Mouse (Mus musculus) ovary, adult 18-20 months (tissue): ENCODE measurements at regions not wholly inside any gene's neighbourhood (a gene's known extent, or its start where the extent isn't known, plus 50 kb on each side); places are given as distances from the start of the nearest gene placed in this dataset.
A peak's percentile ranks its signal among the peaks of the same experiment; 100 is the strongest.

Experiments
- DNase-seq: peaks from one replicate; pipeline ENCODE4 v3.0.0; 2022; ENCODE audit warnings: low spot score, mixed read lengths

DNA sequence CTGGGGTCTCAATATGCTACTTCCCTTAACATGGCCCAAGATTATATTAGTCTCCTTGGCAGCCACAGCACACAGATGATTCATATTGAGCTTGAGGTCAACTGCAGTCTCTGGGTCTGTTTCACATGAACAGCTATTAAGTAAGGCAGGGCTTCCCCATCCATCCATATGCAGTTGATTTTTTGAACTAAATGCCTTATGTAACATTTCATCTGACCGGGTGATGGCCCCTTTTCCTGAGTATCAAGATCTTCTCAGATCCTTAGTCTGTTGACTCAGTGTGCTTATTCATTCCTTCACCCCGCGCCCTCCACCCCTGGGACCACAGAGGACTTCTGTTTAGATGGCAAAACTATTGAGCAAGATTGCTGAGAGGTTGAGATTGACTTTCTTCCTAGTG lies 202.7 kb downstream of the Cyp26b1 start:
- no peak for DNase-seq

DNA sequence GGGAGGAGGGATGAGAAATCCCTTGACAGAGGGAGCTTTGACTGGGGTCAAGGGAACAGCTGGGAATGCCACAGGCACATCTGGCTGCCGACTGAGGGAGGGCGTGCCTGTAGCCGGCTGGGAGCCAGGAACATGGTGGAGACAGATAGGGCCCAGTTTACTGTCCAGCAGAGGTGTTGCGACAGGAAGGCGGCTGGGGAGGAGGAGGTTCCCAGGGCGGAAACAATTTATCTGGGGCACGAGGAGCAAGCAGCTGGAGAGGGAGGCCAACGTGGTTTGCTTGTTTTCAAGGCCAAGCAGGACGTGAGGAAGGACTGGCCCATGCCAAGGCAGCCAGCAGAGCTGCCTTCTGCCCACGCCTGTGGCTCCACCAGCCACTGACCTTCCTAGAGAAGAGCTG lies 208.0 kb downstream of the Cyp26b1 start:
- DNase-seq, result peak; percentile 88

DNA sequence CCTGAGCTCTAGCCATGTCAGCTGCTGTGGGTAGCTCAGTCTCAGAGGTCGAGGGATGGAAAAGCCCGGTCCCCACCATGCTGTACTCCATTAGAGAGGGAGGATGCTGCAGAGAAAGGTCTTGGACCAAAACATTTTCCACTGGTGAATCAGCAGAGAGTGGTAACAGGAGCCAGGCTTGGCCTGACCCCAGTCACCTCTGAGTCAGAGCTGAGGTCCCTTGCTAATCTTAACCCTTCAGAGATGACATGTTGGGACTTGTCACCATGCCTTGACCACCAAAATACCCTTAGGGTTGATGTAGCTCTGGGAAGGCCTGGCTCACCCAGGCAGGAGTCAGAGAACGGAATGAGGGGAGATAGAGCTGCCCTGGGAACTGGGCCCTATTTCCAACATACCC lies 210.0 kb downstream of the Cyp26b1 start:
- DNase-seq, result no peak

DNA sequence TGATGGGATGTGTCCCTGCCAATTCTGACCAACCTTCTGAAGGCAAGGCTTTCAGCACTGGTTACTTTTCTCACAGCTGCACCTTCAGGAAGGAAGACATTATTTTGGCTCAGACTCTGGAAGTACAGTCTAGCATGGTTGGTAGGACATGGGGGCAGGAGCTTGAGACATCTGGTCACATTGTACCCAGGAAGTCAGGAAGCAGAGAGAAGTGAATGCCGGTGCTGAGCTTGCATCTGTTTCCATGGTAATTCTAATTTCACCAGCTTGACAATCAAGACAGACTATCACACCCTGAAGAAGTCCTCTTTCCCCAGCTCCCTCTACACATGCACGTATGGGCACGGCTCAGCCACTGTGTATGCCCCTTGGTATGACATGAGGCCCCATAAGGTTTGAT lies 210.6 kb downstream of the Cyp26b1 start:
- DNase-seq, result no peak

DNA sequence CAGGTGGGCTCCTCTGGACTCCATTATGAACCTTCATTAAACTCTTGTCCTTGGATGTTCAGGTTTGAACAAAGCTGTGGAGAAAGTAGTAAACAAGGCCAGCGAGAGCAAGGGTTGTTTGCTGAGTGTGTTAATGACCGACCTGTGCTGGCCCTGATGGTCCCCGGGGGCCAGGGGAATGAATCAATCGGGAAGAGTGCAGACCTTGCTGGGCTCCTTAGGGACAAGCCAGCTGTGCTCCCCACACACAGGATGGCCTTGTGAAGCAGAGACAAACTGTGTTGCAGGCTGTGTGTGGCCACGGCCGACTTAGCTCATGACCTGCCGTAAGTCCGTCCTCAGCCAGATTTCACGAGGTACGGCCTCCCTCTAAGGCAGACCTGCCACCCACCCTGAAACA lies 212.1 kb downstream of the Cyp26b1 start:
- no peak for DNase-seq

DNA sequence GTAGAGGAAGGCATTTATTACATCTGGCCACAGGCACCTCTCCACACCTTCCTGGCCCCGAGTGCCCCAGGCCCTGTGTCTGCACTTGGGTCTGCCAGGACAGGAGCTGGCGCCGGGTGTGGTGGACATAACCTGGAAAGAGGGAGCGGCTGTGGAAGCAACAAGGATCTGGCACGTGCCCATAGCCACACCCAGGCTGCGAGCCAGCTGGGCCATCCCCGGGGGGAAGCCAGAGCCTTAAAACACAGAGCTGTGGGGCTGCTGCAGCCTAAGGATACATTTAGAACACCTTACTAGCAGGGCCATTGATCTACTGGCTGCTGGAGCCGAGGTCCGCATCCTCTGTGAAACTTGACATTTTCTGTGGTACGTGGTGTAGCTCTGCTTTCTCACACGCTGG lies 217.0 kb downstream of the Cyp26b1 start:
- DNase-seq, result no peak

DNA sequence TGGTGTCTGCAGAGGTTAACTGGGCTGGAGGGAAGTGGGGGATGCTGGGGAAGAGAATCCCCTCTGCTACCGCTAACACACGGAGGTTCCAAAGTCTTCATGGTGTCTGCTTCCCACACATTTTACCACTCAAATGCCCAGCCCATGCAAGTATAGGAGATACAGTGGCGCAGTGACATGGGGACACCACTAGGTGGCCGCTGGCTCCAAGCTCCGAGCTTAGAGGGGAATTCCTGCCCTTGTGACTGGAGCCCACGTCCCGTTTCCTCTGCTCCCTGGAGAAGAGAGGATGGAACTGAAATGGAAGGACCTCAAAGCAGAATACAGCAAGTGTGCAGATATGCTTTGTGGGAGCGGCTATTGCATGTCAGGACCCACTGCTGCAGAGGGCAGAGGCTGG lies 218.2 kb downstream of the Cyp26b1 start:
- peak; percentile 33 for DNase-seq

DNA sequence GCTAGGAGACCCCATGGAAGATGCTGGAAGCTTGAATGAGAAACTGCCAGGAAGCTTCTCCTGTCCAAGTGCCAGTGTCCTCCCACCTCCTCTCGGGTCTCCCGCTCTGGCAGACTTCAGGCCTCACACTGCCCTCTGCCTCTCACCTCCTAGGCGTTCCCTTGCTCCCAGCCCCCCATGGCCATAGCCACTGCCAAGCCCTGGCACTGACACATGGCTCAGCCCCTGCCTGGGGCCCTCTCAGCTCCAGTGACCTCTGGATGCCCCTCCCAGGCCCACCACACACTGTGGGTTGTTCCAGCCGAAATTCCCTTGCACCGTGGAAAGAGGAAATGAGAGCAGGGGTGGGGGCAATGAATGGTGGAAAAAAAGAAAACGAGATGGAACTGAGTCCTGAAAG lies 227.3 kb downstream of the Cyp26b1 start:
- DNase-seq, result no peak

DNA sequence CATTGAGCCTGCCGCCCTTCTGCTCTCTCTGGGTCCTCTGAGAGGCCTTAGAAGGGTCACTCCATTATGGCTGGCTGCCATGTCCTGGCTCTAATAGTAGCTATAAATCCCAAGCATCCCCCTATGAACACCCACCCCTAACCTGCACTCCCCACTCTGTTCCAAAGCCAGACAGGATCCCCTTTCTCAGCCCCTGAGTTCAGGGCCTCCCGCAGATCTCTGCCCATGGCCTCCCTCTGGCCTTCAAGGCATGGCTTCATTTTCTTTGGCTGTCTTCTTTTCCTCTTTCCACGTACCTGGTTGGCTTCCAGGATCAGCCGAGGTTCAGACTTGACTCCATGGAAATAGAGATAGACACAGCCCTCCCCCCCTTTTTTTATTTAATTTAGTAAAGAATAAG lies 227.8 kb downstream of the Cyp26b1 start:
- DNase-seq, result no peak

DNA sequence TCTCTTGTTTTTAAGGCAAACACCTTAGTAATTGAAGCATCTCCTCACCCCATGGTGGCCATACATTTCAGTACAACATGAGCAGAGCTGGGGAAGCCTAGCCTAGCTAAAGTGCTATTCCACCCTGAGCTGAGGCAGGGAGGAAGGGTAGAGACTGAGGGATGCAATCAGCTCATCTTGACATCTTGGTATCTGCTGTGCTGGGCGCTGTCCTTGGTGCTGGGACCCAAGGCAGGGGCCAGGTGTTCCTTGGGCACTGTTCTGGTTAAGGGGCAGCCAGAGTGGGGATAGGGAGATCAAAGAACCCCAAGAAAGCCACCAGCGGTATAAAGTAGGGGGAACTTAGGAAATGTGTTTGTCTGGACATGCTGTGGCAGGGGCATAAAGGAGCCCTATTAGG lies 228.7 kb downstream of the Cyp26b1 start:
- no peak for DNase-seq

DNA sequence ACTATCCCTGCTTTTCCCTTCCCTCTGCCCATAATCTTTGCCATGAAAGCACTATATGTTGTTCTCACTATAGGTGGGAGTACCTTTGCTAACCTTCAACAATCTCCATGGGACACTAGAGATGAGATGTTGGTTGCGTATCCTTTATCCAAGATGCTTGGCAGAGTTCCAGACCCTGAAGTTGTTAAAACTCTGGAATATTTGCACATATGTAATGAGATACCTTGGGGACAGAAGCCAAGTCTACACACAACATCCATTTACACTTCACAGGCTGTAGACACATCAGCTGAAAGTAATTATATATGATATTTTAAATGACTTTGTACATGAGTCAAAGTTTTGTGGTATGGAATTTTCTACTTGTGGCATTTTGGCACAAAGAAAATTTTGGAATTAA lies 231.4 kb downstream of the Cyp26b1 start:
- DNase-seq, result no peak

DNA sequence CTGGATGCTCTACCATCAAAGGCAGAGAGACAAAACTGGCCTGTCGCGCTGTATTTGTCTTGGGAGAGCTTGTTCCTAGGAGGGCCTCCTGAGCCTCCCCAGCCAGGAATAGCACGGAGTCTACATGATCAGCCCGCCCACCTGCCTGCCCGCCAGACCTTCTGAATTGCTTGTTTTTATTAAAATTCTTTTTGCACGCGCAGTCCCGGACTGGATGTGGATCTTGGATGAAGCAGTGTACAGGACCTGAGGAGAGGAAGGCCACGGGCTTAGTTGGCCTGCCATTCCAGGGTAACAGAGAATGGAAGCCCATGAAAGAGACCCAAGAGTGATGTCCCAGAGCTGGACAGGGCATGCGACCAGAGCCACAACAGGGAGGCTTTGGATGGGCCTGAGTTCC lies 235.8 kb downstream of the Cyp26b1 start:
- no peak for DNase-seq

DNA sequence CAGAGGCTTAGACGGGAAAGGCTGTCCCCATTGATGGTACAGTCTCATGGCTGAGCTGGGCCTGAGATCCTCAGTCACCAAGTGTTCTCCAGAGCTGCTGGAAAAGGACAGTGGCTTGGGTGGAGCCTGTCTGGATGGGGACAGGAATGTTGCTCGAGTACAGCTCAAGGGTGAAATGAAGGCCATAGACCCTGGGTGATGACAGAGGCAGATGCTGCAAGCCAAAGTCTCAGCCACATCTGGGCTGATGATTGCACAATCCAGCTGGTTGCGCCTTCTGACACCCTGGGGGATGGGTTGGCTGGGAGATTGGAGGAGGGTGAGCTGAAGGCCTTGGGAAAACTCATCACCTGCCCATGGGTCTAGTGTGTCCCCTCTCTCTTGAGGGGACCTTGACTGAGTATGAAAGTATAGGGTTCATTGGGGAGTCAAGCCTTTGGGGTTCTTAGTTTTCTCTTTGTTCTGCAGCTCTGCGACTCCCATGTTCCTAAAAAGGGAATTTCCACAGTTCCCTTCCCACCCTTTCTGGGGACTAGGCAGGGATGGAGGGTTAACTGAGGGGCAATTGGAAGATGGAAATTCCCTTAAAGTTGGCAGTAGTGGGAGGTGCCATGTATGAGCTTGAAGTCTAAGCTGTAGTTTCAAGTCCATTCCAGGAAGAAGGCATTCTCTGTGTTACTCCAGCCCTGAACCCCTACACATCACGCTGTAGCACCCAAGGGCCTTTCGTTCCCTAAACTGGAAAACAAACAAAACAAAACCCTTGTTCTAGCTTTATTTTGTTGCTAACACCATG lies 240.1 kb downstream of the Cyp26b1 start:
- no peak for DNase-seq

DNA sequence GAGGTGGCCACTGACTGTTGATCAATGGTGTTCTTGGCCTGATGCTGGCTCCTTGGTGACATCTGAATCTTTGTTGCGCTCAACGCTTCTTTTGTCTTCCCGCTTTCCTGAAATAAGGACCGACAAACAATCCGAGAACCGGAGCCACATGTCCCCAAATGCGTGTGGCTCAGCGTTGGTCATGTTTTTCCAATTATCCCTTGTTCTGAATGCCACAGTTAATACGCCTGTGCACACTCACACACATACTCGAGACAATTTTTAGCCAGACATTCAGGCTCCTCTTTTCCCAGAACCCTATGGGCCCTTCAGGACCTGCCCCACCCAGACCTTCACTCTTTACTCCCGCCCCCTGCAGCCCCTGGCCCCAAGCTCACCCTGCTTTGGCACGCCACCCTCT lies 248.8 kb downstream of the Cyp26b1 start:
- no peak for DNase-seq

DNA sequence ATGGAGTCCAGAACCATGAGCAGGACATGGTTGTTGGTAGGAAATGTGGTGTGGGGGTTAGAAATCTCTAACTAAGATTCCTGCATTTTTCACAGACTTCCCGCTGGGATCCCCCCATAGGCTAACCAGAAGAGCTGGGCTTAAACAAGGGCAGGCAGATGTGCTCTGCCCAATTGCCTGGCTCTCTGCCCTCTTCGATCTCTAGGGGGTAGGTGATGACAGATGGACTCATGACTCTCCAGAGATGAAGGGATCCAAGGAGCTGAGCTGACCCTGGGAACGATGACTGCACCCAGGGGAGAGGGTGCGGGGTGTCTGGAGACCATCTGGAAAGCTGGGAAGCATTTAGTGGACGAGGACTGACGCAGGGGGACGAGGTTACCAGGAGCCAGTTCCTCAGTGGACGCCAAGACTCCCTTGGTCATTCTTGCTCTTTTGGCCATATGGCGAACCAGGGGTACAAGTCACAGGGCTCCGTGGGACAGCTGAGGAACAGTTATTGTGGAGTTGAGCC lies 260.0 kb downstream of the Cyp26b1 start:
- DNase-seq, result no peak

DNA sequence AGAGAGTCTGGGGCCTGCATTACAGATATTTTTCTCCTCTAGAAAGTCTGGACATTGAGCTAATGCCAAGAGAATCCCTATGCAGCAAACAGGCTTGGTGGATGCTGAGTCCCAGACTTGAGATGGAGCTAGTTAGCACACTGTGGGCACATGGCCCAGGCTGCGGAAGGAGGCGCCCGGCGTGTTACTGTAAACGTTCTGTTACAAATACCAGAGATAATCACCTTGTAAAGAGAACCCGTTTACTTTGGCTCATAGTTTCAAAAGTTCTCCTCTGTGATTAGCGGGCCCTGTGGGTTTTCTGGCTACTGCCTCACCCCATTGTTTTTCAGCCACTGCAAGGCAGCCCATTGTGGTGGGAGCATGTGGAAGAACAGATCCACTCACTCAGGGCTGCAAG lies 264.6 kb downstream of the Cyp26b1 start:
- DNase-seq, result no peak

DNA sequence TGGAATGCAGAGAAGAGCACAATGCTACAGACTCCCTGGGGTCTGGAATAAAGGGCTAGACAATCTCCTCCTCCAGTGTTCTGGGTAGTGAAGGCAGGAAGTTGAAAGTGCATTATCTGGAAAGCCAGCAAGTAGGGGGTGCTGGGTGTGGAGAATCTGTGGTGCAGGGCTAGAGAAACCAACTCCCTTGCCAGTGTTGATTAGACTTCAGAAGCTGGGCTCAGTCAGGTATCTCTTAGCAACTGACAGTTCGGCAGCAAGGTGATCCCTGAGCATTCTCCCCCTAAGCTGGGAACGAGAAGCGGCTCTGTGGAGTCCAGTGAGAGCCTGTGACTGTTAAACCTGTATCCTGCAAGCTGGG lies 265.7 kb downstream of the Cyp26b1 start:
- DNase-seq, result no peak

DNA sequence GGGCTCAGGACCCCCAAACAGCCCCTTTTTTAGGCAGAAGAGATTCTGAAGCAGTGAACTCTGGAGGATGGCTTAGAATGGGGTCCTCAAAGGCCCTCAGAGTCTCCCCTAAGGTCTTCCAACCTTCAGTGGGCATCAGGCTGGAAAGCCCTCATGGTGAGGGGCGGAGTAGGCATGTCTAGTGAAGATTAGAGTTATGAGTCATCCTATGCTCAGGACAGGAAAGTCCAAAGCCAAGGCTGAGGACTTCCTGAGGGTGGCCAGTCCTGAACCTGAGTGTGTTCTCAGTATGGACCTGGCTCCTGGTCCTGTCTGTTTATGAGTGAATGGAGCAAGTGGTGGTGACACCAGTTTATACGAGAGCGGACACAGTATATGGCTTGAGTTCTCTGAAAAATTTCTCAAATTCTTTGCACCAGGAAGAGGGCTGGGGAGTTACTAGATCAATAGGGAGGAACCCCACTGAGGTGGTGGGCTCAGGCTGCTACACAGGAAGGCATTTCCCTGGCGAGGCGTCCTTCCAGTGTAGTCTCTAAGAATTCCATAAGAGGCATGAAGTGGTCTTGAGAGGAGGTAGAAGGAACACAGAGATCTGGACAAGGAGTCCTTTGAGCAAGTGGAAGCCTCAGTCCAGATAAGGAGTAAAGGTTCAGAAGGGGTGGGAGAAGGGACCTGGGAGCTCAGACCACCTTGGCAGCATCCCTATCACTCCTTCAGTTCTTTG lies 266.2 kb downstream of the Cyp26b1 start:
- no peak for DNase-seq

DNA sequence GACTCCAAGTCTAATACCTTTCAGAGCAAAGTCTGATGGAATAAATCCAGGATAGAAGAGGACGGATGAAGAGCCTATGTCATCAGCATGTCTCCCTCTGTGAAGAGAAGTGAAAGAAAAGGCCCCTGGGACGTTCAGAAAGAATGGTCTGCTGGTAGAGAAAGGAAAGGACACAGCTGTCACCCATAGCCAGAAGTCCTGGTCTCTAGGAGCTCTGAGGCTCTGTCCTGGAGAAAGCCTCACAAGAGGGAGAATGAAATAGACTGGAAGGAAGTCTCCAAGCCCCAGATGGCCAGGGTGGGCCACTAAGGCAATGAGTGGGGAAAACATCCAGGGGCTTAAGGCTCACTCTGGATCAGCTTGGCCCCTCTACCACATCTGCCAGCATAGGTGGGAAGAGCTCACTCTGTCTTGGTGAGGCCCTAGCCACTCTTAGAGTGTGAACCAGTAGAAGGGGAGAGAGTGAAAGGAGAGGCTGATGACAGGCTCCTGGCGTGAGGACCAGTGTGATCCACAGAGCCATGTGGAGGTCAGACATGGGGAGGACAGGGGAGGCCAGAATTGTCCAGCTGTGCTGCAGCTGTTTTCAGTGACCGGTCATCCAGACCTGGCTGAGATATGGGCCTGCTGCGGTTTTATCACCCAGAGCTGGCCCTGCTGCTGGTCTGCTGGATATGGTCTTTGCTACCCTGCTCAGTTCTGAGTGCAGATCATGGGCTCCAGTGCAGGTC lies 268.2 kb downstream of the Cyp26b1 start:
- no peak for DNase-seq

DNA sequence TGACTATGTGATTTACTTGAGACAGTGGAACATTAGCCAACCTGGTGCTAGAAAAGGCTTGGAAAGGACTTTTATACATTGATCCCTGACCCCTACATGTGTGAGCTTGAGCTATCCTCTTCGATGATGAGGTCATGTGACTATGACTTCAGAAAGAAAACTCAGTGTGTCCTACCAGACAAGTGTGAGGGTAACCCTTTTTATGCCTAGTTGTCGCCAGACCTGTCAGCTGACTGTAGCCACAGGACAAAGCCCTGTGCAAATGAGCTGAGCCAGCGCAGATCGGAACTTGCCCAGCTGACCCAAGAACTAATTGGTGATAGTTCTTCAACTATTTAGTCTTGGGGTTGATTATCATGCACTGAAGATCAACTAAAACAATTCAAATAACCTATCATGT lies 269.5 kb downstream of the Cyp26b1 start:
- DNase-seq, result no peak

DNA sequence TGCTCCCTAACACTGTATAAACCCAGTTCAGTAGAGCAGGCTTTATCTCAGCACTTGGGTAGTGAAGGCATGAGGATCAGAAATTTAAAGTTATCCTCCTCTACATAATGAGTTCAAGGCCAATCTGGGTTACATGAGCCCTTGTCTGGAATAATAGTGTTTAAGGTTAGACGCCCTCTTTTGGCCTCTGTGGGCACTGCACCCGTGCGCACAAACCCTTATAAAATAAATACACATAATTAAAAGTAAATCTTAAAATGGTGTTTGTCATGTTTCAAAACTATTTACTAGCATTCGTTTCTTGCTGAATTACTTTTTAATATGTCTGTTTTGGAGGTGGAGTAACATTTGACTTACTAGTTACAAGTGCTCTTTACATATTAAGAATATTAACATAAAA lies 271.2 kb downstream of the Cyp26b1 start:
- no peak for DNase-seq

DNA sequence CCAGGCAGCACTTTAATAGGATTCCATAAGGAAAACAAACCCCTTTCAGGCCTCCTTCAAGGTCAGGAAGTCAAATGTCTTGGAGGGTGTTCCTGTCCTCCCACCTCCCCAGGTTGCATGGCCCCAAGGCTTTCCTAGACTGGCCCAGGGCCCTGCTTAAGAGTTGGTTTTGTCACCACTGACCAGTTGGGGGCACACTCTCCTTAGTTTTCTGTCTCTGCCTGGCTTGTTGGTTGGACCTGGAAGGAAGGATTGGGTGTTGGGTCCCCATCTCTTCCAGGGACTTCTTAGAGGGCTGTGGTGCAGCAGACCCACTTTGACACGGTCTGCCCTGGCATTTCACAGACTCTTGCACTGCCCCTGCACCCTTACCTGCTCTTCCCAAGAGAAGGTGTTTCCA lies 273.1 kb downstream of the Cyp26b1 start:
- no peak for DNase-seq

DNA sequence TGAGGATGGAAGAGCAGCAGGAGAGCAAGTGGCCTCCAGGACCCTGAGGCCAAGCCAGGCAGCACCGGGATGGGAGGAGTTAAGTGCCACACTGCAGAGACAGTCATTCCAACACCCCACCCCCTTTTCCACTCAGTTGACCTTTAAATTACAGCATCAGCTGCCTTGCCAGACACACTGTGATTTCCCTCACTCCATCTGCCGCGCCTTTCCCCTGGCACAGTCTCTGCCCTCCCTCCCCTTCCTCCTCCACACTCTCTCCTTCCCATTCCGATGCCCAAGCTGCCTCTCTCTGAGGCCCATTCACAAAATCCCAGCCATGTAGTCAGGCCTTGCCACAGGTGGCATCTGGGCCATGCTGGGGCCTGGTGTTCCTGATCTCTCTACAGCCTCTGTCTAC lies 274.9 kb downstream of the Cyp26b1 start:
- no peak for DNase-seq
